Mouse (Mus musculus) cerebellum, adult 8-10 months (tissue): ENCODE data around the gene Tmem39a.

Experiments
- DNase-seq: peaks from one replicate; pipeline ENCODE4 v3.0.0; 2022

Tmem39a gene

GRCm38 (mm10) chr16:38636682-38637081 lies 78.2 kb downstream of the Tmem39a start:
- DNase-seq, result no peak

GRCm38 (mm10) chr16:38637085-38637484 lies 78.6 kb downstream of the Tmem39a start:
- DNase-seq, result no peak
